Mouse (Mus musculus): Measurements from ENCODE around the gene Nek10. TPM values are rescaled to one million over a fixed set of nuclear protein-coding genes. Genes with fewer than 3 reads are reported as not detected.

The Nek10 gene
- polyA plus RNA-seq, 1 experiment from 2014 or later = 0.24 TPM

GRCm38 (mm10) chr14:14800810-14801209 lies 2.4 kb upstream of the Nek10 start:
- Histone ChIP-seq H3K36me3 (ENCODE audit: insufficient read depth, low read length) (no peaks in the 10 kb centered on the region), H3K27me3 (replicated peaks; ENCODE audit: insufficient read depth, low read length) (no peaks in the 10 kb centered on the region), H3K4me2 (replicated peaks; ENCODE audit: low read depth, low read length) (no peak overlapping the region), H3K9ac (replicated peaks; ENCODE audit: low read depth) (no peak overlapping the region), H3K27ac (ENCODE audit: low read length) (no peak overlapping the region), H3K4me3 (ENCODE audit: low read depth, low read length) (no peak overlapping the region), H3K4me1 (ENCODE audit: insufficient read depth, low read depth, low read length) (no peaks in the 10 kb centered on the region), H3K9me3 (ENCODE audit: low read length) (no peaks in the 10 kb centered on the region)
- TF ChIP-seq EP300 (IDR thresholded peaks at IDR 0.05) (no peak), CTCF (IDR thresholded peaks at IDR 0.05) (no peak)
- peak; percentile 21 for DNase-seq (ENCODE audit: low spot score)
- WGBS = 90% methylated on average over 3 of the region's 3 CpGs
- ATAC-seq = no peak

- no peaks in the 10 kb centered on the region for H3K27me3 ChIP-seq (replicated peaks; ENCODE audit: insufficient read depth, low read length)
These were observed 804 bp downstream of the Nek10 start for GRCm38 (mm10) chr14:14803921-14804517.

DNA sequence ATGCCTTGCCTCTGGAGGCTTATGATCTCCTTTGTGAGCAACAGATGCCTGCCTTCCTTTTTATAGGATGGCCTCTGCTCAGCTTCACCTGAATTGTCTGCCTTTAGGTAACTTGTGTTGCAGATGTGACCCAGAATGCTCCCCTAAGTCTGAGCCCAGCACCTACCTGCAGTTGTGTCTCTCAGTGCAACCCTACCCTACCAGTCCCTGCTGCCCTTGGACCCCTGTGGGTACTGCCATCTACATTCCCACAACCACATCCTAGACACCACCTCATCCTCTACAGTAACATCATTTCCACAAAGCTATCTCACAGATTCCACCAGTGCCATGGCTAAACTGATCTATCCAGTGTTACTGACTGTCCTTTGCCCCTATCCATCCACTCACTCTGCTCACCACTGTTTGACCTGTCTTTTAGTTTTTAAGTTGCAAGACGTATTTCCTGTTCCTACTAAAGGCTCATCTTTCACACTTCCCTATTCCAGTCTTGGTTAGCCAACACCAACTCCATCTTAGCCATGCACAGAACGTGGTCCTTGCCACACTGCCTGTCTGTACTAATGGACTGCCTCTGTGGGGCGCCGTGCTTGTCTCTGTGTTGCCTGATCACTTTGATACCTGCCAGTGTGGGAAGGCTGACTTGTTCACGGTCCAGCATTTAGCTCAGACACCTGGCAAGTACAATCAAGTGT lies 1.4 kb downstream of the Nek10 start:
- no peak overlapping the region for H3K4me3 ChIP-seq (ENCODE audit: low read depth, low read length)
- no peak overlapping the region for H3K4me2 ChIP-seq (replicated peaks; ENCODE audit: low read depth, low read length)
- H3K36me3 ChIP-seq (ENCODE audit: insufficient read depth, low read length) = no peaks in the 10 kb centered on the region
- H3K9me3 ChIP-seq (ENCODE audit: low read length) = no peaks in the 10 kb centered on the region
- no peak overlapping the region for H3K9ac ChIP-seq (replicated peaks; ENCODE audit: low read depth)
- H3K27me3 ChIP-seq (replicated peaks; ENCODE audit: insufficient read depth, low read length) = no peaks in the 10 kb centered on the region
- H3K27ac ChIP-seq (ENCODE audit: low read length) = no peak overlapping the region
- TF ChIP-seq EP300 (IDR thresholded peaks at IDR 0.05) = no peak
- TF ChIP-seq CTCF (IDR thresholded peaks at IDR 0.05) = no peak
- ATAC-seq (0 out of 2 replicates have a peak, but pooled peaks have one; percentile 17), DNase-seq (ENCODE audit: low spot score) (peak; percentile 19)
- 63% methylated on average over 5 of the region's 5 CpGs for WGBS
- H3K4me1 ChIP-seq (ENCODE audit: insufficient read depth, low read depth, low read length) = no peaks in the 10 kb centered on the region

More at GRCm38 (mm10) chr14:14803921-14804517, 804 bp downstream of the Nek10 start:
- no peaks in the 10 kb centered on the region for H3K4me1 ChIP-seq (ENCODE audit: insufficient read depth, low read depth, low read length)
- H3K4me3 ChIP-seq (ENCODE audit: low read depth, low read length) = no peak overlapping the region
- TF ChIP-seq CTCF (IDR thresholded peaks at IDR 0.05) (no peak), EP300 (IDR thresholded peaks at IDR 0.05) (no peak)
- no peak overlapping the region for H3K27ac ChIP-seq (ENCODE audit: low read length)
- DNase-seq (ENCODE audit: low spot score) (peak; percentile 24), ATAC-seq (peak; percentile 52)
- no peak overlapping the region for H3K4me2 ChIP-seq (replicated peaks; ENCODE audit: low read depth, low read length)
- H3K36me3 ChIP-seq (ENCODE audit: insufficient read depth, low read length) = no peaks in the 10 kb centered on the region
- H3K9ac ChIP-seq (replicated peaks; ENCODE audit: low read depth) = no peak overlapping the region
- WGBS = 10% methylated on average over 10 of the region's 10 CpGs
- no peaks in the 10 kb centered on the region for H3K9me3 ChIP-seq (ENCODE audit: low read length)

DNA sequence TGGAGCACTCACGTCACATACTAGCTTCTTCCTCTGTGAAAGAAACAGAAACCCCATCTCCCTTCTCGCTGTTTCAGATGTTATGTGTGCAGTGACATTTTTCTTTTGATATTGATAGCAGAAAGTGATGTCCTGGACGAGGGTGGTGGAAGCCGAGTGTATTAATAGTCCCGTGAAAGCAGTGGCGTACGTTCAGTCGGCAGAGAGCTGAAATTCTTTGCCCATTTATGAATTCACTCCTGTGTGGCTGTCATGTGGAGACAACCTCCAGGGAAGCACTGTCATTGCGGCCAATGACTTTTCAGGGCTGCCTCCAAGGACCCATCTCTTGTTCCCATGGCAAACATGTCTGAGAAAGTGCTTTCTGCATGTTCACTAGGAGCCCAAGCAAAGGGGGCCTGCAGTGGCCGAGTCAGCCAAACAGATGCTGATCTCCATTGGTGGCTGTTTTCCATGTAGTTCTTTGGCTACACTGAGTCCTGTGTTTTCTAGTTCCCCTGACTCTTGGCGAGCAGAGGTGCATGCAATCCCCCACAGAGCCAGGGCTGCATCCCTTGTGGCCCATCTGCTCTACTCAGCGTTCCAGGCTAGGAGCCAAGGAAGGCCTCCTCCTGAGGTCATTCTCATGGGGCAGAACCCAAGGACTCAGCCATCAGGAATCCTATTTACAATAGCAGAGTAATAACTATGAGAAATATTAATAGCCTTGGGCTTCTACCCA lies 29.5 kb downstream of the Nek10 start:
- Histone ChIP-seq H3K36me3 (ENCODE audit: insufficient read depth, low read length) (no peaks in the 10 kb centered on the region), H3K4me2 (replicated peaks; ENCODE audit: low read depth, low read length) (no peak overlapping the region), H3K9ac (replicated peaks; ENCODE audit: low read depth) (no peak overlapping the region), H3K4me1 (ENCODE audit: insufficient read depth, low read depth, low read length) (no peaks in the 10 kb centered on the region), H3K27ac (ENCODE audit: low read length) (no peak overlapping the region), H3K4me3 (ENCODE audit: low read depth, low read length) (no peak overlapping the region), H3K9me3 (ENCODE audit: low read length) (no peaks in the 10 kb centered on the region), H3K27me3 (replicated peaks; ENCODE audit: insufficient read depth, low read length) (no peaks in the 10 kb centered on the region)
- 60% methylated on average over 12 of the region's 12 CpGs for WGBS
- DNase-seq (ENCODE audit: low spot score) (peak; percentile 68), ATAC-seq (peak; percentile 80)
- TF ChIP-seq CTCF (IDR thresholded peaks at IDR 0.05) (no peak), EP300 (IDR thresholded peaks at IDR 0.05) (no peak)

DNA sequence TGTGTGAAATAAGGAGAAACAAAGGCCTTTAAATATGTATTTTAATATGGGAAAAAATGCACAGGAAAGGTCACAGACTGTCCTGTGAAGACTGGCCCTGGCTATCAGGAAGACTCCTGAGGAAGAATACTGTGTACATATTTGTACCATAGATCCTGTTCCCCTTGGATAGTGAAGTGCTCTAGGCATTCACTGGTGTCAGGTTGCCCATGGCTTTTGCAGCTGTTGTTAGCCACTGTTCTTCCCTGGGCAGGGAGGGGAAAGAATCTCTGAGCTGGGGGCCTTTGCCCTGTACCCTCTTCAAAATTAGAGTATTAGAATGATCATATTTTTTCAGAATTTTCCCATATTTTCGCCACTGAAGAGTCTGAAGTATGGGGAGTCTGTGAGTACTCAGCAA lies 30.3 kb downstream of the Nek10 start:
- DNase-seq (ENCODE audit: low spot score) (no peak), ATAC-seq (no peak)
- H3K4me1 ChIP-seq (ENCODE audit: insufficient read depth, low read depth, low read length) = no peaks in the 10 kb centered on the region
- H3K9ac ChIP-seq (replicated peaks; ENCODE audit: low read depth) = no peak overlapping the region
- no peak overlapping the region for H3K4me3 ChIP-seq (ENCODE audit: low read depth, low read length)
- no peaks in the 10 kb centered on the region for H3K27me3 ChIP-seq (replicated peaks; ENCODE audit: insufficient read depth, low read length)
- H3K27ac ChIP-seq (ENCODE audit: low read length) = no peak overlapping the region
- no peak overlapping the region for H3K4me2 ChIP-seq (replicated peaks; ENCODE audit: low read depth, low read length)
- H3K36me3 ChIP-seq (ENCODE audit: insufficient read depth, low read length) = no peaks in the 10 kb centered on the region
- 74% methylated on average over 1 of the region's 1 CpGs for WGBS
- no peaks in the 10 kb centered on the region for H3K9me3 ChIP-seq (ENCODE audit: low read length)
- TF ChIP-seq EP300 (IDR thresholded peaks at IDR 0.05) = no peak
- TF ChIP-seq CTCF (IDR thresholded peaks at IDR 0.05) = no peak

DNA sequence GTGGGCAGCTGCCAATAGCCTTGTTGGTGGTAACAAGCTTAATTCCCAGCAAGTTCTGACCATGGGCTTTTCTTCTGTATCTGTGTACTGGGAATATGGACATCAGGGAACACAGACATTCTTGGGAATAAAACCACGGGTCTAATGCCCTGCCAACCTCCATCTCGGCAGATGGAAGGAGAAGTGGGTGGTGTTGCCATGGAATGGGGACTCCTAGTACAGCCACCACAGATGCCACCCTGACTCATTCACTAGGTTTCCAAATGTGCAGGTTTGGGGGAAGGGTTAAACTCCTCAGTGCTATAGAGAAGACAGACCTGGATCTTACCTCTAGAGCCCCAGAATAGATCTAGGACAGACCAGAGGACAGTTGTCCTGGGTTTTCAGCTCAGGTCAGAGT lies 31.1 kb downstream of the Nek10 start:
- no peak overlapping the region for H3K4me2 ChIP-seq (replicated peaks; ENCODE audit: low read depth, low read length)
- no peak overlapping the region for H3K27ac ChIP-seq (ENCODE audit: low read length)
- ATAC-seq (no peak), DNase-seq (ENCODE audit: low spot score) (no peak)
- H3K9ac ChIP-seq (replicated peaks; ENCODE audit: low read depth) = no peak overlapping the region
- H3K27me3 ChIP-seq (replicated peaks; ENCODE audit: insufficient read depth, low read length) = no peaks in the 10 kb centered on the region
- no peaks in the 10 kb centered on the region for H3K4me1 ChIP-seq (ENCODE audit: insufficient read depth, low read depth, low read length)
- H3K9me3 ChIP-seq (ENCODE audit: low read length) = no peaks in the 10 kb centered on the region
- WGBS = 72% methylated on average over 2 of the region's 2 CpGs
- TF ChIP-seq EP300 (IDR thresholded peaks at IDR 0.05) = no peak
- H3K36me3 ChIP-seq (ENCODE audit: insufficient read depth, low read length) = no peaks in the 10 kb centered on the region
- no peak overlapping the region for H3K4me3 ChIP-seq (ENCODE audit: low read depth, low read length)

All from lung, postnatal 0 days (tissue).